Mouse (Mus musculus) forebrain, embryonic 10.5 days (tissue): ENCODE results near the gene Polr1c. TPM values are rescaled to one million over a fixed set of nuclear protein-coding genes. Genes with fewer than 3 reads are reported as not detected.

Source experiments
- DNase-seq: peaks from one replicate; pipeline ENCODE4 v3.0.0-alpha.2; 2017; ENCODE audit warnings: low spot score; ENCODE audit errors: extremely low spot score
- H3K27ac ChIP-seq: fragments of 300-500 bp; sonication (generic); 2 replicates; pipeline ENCODE4 v1.5.1; 2016; ENCODE audit warnings: mild to moderate bottlenecking
- H3K27me3 ChIP-seq: fragments of 300-500 bp; sonication (generic); 2 replicates; pipeline ENCODE4 v1.6.1; 2016; ENCODE audit warnings: mild to moderate bottlenecking; ENCODE audit not compliant: poor library complexity, severe bottlenecking
- H3K36me3 ChIP-seq: fragments of 300-500 bp; sonication (generic); replicated peaks from 2 replicates; pipeline ENCODE4 v1.6.1; 2016; ENCODE audit warnings: mild to moderate bottlenecking, moderate library complexity
- H3K4me1 ChIP-seq: fragments of 300-500 bp; sonication (generic); 2 replicates; pipeline ENCODE4 v1.6.1; 2016
- H3K4me3 ChIP-seq: fragments of 300-500 bp; sonication (generic); 2 replicates; pipeline ENCODE4 v1.5.1; 2016; ENCODE audit warnings: mild to moderate bottlenecking, moderate library complexity
- H3K9me3 ChIP-seq: fragments of 300-500 bp; sonication (generic); 2 replicates; pipeline ENCODE4 v1.6.1; 2016; ENCODE audit warnings: mild to moderate bottlenecking, moderate library complexity
- WGBS: fragments of 180-500 bp; shearing (Covaris S2); methylation state at CpG from one replicate; pipeline ENCODE4 v1.1.7; 2016; 5-methylcytosine and 5-hydroxymethylcytosine counted together
- polyA plus RNA-seq: library from polyadenylated mRNA; unstranded; fragments of >200 nt; fragmentation: Nextera tagmentation; extraction: Ambion mirVana; gene quantifications from 2 replicates; pipeline ENCODE4 v1.2.1, GENCODE M21; 2016

Polr1c gene
- polyA plus RNA-seq, 1 experiment from 2014 or later = 140 TPM

DNA sequence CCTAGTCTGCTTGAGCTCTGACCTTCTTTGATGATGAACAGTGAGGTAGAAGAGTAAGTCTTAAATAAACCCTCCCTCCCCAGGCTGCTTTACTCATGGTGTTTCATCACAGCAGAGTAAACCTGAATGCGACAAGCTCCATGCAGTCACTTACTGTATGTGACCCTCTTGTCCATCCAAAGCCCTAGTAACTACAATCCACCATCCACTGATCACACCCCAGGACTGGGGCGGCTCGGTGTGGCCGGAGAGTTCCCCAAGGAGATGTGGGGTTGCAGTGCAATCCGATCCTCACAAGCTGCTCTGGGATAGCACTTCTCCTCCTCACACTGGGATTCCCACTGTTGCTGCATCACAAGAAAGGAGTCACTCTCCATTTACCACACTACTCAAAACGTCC is 26.6 kb upstream of the Polr1c start:
- 78% methylated on average over 6 of the region's 6 CpGs for WGBS
- DNase-seq = no peak
- Histone ChIP-seq H3K4me3 (no peak overlapping the region), H3K36me3 (peaks cover 97% of the 10 kb centered on the region), H3K4me1 (peaks cover 27% of the 10 kb centered on the region), H3K27ac (no peak overlapping the region), H3K9me3 (no peaks in the 10 kb centered on the region), H3K27me3 (no peaks in the 10 kb centered on the region)

DNA sequence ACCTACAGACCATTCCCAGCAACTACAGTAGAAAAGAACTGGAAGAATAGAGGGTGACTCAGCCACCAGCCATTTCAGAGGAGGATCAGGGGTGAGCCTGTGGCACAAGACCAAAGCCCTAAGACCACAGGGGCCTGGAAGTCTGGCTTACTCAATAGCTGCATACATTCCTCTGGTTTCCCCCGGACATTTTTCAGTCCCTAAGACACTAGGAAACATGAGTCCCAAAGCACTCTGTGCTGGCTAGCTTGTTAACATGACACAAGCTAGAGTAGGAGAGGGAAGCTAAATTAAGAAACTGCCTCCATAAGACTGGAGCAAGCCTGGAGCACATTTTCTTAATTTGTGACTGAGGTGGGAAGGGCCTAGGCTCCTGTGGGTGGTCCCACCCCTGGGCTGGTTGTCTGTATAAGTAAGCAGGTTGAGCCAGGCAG is 26.0 kb upstream of the Polr1c start:
- H3K9me3 ChIP-seq = no peaks in the 10 kb centered on the region
- 56% methylated on average over 1 of the region's 1 CpGs for WGBS
- H3K27me3 ChIP-seq = no peaks in the 10 kb centered on the region
- no peak for DNase-seq
- H3K27ac ChIP-seq = no peak overlapping the region
- peaks cover 97% of the 10 kb centered on the region for H3K36me3 ChIP-seq
- no peak overlapping the region for H3K4me3 ChIP-seq
- H3K4me1 ChIP-seq = peaks cover 27% of the 10 kb centered on the region

DNA sequence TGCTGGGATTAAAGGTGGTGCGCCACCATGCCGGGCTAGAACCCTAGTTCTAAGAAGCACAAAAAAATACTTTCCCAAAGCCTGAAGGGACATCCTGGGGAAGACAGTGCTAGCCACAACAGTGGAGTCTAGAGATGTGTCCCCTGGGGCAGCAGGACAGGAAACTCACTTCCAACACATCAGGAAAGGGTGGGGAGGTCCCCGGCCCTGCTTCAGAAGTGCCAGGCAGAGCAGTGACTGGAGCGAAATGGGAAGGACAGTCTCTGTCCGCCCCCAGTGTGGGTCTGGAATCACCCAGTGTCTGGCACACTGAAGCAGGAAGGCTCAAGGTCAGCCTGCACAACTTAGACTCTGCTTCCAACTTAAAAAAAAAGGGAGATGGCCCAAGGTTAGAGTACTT is 24.8 kb upstream of the Polr1c start:
- Histone ChIP-seq H3K27ac (no peak overlapping the region), H3K9me3 (no peaks in the 10 kb centered on the region), H3K4me3 (no peak overlapping the region), H3K27me3 (no peaks in the 10 kb centered on the region), H3K4me1 (peaks cover 20% of the 10 kb centered on the region), H3K36me3 (peaks cover 98% of the 10 kb centered on the region)
- 86% methylated on average over 5 of the region's 5 CpGs for WGBS
- DNase-seq = no peak

GRCm38 (mm10) chr17:46272058-46272457 is 24.2 kb upstream of the Polr1c start:
- H3K4me3 ChIP-seq = no peak overlapping the region
- no peak overlapping the region for H3K27ac ChIP-seq
- no peaks in the 10 kb centered on the region for H3K27me3 ChIP-seq
- DNase-seq = no peak
- no peaks in the 10 kb centered on the region for H3K9me3 ChIP-seq
- H3K36me3 ChIP-seq = peaks cover 98% of the 10 kb centered on the region
- H3K4me1 ChIP-seq = peaks cover 14% of the 10 kb centered on the region
- 87% methylated on average over 2 of the region's 2 CpGs for WGBS

DNA sequence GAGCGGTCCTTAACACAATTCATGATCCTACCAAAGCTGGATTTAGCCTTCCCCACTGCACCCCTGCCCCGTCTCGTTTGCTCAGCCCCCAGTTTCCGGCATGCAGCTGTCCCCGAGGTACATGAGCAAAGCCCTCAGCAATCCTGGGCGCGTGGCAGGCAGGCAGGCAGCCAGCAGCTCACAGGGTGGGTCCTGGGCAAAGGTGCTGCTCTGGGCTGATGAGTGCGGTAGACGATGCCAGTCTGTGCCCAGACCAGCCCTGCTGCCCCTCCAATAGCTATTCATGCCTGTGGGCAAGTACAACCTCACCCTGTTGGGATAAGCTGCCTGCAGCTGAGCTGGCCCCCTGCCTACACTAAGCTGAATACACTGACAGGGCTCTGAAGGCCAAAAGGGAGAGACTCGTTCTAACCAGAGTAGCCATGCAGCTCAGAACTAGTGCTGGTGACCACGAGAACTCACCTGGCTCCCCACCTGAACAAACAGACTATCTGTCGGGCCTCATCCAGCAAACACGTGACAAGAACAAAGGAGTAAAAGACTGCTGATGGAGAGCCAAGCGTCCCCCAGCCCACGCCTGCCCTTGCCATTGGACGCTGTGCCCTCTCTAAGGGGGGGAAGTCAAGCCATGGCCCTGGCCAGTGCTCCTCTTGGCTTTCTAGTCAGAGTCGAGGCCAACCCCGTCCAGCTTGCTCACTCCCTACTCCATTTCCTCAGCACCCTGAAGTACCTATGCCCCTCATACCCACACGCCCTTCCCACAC is 22.1 kb upstream of the Polr1c start:
- H3K4me1 ChIP-seq = peaks cover 19% of the 10 kb centered on the region
- H3K4me3 ChIP-seq = no peak overlapping the region
- DNase-seq = no peak
- H3K36me3 ChIP-seq = peaks cover 97% of the 10 kb centered on the region
- no peaks in the 10 kb centered on the region for H3K9me3 ChIP-seq
- 90% methylated on average over 19 of the region's 19 CpGs for WGBS
- no peaks in the 10 kb centered on the region for H3K27me3 ChIP-seq
- no peak overlapping the region for H3K27ac ChIP-seq

- Histone ChIP-seq H3K4me3 (no peak overlapping the region), H3K4me1 (peaks cover 6% of the 10 kb centered on the region), H3K36me3 (peaks cover 99% of the 10 kb centered on the region), H3K27me3 (no peaks in the 10 kb centered on the region), H3K9me3 (no peaks in the 10 kb centered on the region), H3K27ac (no peak overlapping the region)
- WGBS = 85% methylated on average over 10 of the region's 10 CpGs
- no peak for DNase-seq
Measured at GRCm38 (mm10) chr17:46268026-46268720, 20.3 kb upstream of the Polr1c start.

DNA sequence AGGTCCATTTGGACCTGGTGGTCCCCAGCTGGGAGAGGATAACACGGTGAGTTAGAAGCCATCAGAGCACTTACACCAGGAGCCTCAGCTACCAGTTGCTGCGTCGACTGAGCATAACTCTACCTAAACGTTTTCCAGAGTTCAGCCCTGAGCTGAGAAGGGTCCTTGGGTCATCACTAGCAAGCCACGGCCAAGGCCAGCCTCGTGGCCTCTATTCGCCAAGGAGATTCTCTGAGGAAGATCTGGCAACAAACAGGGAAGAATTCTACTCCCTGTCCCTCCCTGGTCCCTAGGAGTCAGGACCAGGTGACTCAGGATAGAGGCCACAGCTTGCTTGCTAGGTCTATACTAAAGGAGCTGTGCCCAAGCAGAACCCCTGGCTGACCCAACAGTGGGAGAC is 19.7 kb upstream of the Polr1c start:
- peaks cover 6% of the 10 kb centered on the region for H3K4me1 ChIP-seq
- H3K9me3 ChIP-seq = no peaks in the 10 kb centered on the region
- H3K36me3 ChIP-seq = peaks cover 99% of the 10 kb centered on the region
- no peaks in the 10 kb centered on the region for H3K27me3 ChIP-seq
- H3K27ac ChIP-seq = no peak overlapping the region
- DNase-seq = no peak
- no peak overlapping the region for H3K4me3 ChIP-seq
- WGBS = 87% methylated on average over 7 of the region's 7 CpGs

DNA sequence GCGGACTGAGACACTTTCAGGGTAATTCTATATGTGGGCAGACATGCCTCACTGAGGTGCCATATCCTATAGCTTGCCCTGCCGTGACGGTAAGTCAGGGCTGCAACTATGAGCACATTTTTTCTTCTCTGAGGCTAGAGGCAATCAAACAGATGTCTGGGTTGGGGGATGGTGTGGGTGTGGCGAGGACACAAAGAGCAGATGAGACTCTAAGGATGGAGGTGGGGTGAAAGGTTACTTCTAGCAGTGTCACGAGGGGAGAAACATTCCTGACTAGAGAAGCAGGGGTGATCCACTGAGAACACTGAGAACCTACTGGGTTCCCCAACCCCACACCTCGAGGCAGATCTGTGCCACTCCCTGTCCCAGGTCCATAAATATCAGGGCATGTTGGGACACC is 19.1 kb upstream of the Polr1c start:
- Histone ChIP-seq H3K9me3 (no peaks in the 10 kb centered on the region), H3K36me3 (peaks cover 99% of the 10 kb centered on the region), H3K4me3 (no peak overlapping the region), H3K27ac (no peak overlapping the region), H3K4me1 (peaks cover 6% of the 10 kb centered on the region), H3K27me3 (no peaks in the 10 kb centered on the region)
- DNase-seq = no peak
- WGBS = 73% methylated on average over 6 of the region's 6 CpGs

DNA sequence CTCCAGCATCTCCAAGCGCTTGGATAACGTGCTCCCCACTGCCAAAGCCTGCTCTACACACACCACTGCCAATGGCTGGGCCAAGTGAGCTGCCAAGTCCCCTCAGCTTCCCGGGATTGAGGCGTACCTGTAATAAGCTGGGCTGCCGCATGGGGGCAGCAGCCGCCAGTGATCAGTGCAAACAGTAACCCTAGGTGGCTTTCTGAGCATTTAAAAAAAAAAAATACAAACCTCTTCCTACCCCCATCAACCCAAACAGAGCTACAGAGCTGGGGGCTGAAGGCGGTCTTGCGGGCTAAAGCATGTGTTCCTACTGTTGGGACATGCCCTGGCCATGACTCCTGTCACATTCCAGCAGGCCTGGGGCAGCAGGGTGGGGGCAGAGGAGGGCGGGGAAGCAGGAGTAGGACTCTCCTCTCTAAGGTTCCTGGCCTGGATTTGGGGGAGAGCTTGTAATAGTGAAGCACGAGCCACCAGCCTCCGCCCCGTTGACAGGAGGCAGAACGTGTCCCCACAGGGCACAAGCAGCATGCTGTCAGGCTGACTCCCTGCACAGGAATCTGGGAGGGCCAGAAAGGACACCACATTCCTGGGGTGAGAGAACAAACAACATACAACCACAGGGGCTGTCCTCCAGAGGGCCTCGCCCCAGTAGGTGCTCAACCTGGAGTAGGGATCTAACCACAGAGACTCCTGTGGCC is 18.2 kb upstream of the Polr1c start:
- Histone ChIP-seq H3K4me3 (no peak overlapping the region), H3K4me1 (peaks cover 6% of the 10 kb centered on the region), H3K9me3 (no peaks in the 10 kb centered on the region), H3K27me3 (no peaks in the 10 kb centered on the region), H3K27ac (no peak overlapping the region), H3K36me3 (peaks cover 99% of the 10 kb centered on the region)
- peak; percentile 74 for DNase-seq
- WGBS = 27% methylated on average over 14 of the region's 14 CpGs

- Histone ChIP-seq H3K36me3 (peaks cover 99% of the 10 kb centered on the region), H3K27ac (no peak overlapping the region), H3K9me3 (no peaks in the 10 kb centered on the region), H3K4me1 (peaks cover 6% of the 10 kb centered on the region), H3K27me3 (no peaks in the 10 kb centered on the region), H3K4me3 (no peak overlapping the region)
- WGBS = 82% methylated on average over 12 of the region's 12 CpGs
- DNase-seq = no peak
Measured at GRCm38 (mm10) chr17:46265502-46265901, 17.6 kb upstream of the Polr1c start.

- Histone ChIP-seq H3K9me3 (no peaks in the 10 kb centered on the region), H3K4me1 (peaks cover 6% of the 10 kb centered on the region), H3K27ac (no peak overlapping the region), H3K4me3 (no peak overlapping the region), H3K36me3 (peaks cover 99% of the 10 kb centered on the region), H3K27me3 (0 out of 2 replicates have a peak, but pooled peaks cover under 1% of the 10 kb centered on the region)
- DNase-seq = no peak
- over 99% methylated on average over 5 of the region's 5 CpGs for WGBS
Measured at GRCm38 (mm10) chr17:46262201-46262694, 14.4 kb upstream of the Polr1c start.

- Histone ChIP-seq H3K36me3 (peaks cover 85% of the 10 kb centered on the region), H3K9me3 (no peaks in the 10 kb centered on the region), H3K4me1 (peaks cover 10% of the 10 kb centered on the region), H3K27me3 (peaks cover 25% of the 10 kb centered on the region), H3K27ac (no peak overlapping the region), H3K4me3 (no peak overlapping the region)
- no peak for DNase-seq
- WGBS = 91% methylated on average over 17 of the region's 17 CpGs
Measured at GRCm38 (mm10) chr17:46259675-46260074, 11.8 kb upstream of the Polr1c start.
